Comparison of ENCODE assay signal across 26 mouse cellular contexts in genomic region chr4:21722752-21723334, GRCm38 (mm10). TPM values are rescaled to one million over a fixed set of nuclear protein-coding genes. Genes with fewer than 3 reads are reported as not detected.
DNase-seq lines count a peak whose midpoint lies in the region; ATAC-seq lines count a peak whose summit lies in the region.
"Had no signal": no experiment of that assay in that cellular context is flagged by ENCODE, and none has a peak within 500 bp of the region (broad histone marks: within the 10 kb centered on the region; RNA-seq: fewer than 3 reads in every experiment).

No protein-coding gene starts in this region.

- no peak overlapping the region for H3K9ac ChIP-seq in hindbrain, embryonic 13.5 days
- no peak overlapping the region for H3K9ac ChIP-seq in neural tube, embryonic 12.5 days
- H3K9ac ChIP-seq in neural tube, embryonic 15.5 days (replicated peaks), result no peak overlapping the region

- 43% methylated on average over 7 of the region's 7 CpGs for WGBS in hindbrain, embryonic 10.5 days
- WGBS in hindbrain, embryonic 13.5 days, result 34% methylated on average over 7 of the region's 7 CpGs
- WGBS in neural tube, embryonic 12.5 days, result 48% methylated on average over 7 of the region's 7 CpGs
- 46% methylated on average over 7 of the region's 7 CpGs for WGBS in neural tube, embryonic 15.5 days

- no peak overlapping the region for H3K4me2 ChIP-seq in hindbrain, embryonic 13.5 days
- 0 out of 2 replicates have a peak overlapping the region, but pooled peaks have one; percentile 1 for H3K4me2 ChIP-seq in neural tube, embryonic 12.5 days (replicated peaks)
- H3K4me2 ChIP-seq in neural tube, embryonic 15.5 days, result no peak overlapping the region
- H3K4me2 ChIP-seq: heart, embryonic 11.5 days had no signal

- no peaks in the 10 kb centered on the region for H3K27me3 ChIP-seq in hindbrain, embryonic 10.5 days (ENCODE audit: insufficient read depth, poor library complexity, severe bottlenecking)
- H3K27me3 ChIP-seq in hindbrain, embryonic 13.5 days, result no peaks in the 10 kb centered on the region
- no peaks in the 10 kb centered on the region for H3K27me3 ChIP-seq in neural tube, embryonic 12.5 days (replicated peaks)
- H3K27me3 ChIP-seq in neural tube, embryonic 15.5 days (replicated peaks), result no peaks in the 10 kb centered on the region

- peak overlapping the region; percentile 56 for H3K27ac ChIP-seq in hindbrain, embryonic 10.5 days
- H3K27ac ChIP-seq in hindbrain, embryonic 13.5 days, result no peak overlapping the region
- no peak overlapping the region for H3K27ac ChIP-seq in neural tube, embryonic 12.5 days
- H3K27ac ChIP-seq in neural tube, embryonic 15.5 days (replicated peaks), result no peak overlapping the region

- no peak overlapping the region for H3K4me3 ChIP-seq in hindbrain, embryonic 10.5 days
- no peak overlapping the region for H3K4me3 ChIP-seq in hindbrain, embryonic 13.5 days
- no peak overlapping the region for H3K4me3 ChIP-seq in neural tube, embryonic 12.5 days
- H3K4me3 ChIP-seq in neural tube, embryonic 15.5 days (replicated peaks), result no peak overlapping the region
- H3K4me3 ChIP-seq: erythroblast, embryonic 14.5 days had no signal

- no peak for ATAC-seq in hindbrain, embryonic 13.5 days (ENCODE audit: low FRiP score)
- 0 out of 2 replicates have a peak, but pooled peaks have one; percentile 11 for ATAC-seq in neural tube, embryonic 12.5 days (ENCODE audit: low FRiP score, low read depth)
- no peak for ATAC-seq in neural tube, embryonic 15.5 days (ENCODE audit: low FRiP score)
- ATAC-seq: CD4-positive, CD25-positive, alpha-beta regulatory T cell, adult 4 months; inflammation-experienced regulatory T-cells, adult 6 months had no signal

- H3K36me3 ChIP-seq in hindbrain, embryonic 10.5 days, result no peaks in the 10 kb centered on the region
- no peaks in the 10 kb centered on the region for H3K36me3 ChIP-seq in hindbrain, embryonic 13.5 days
- no peaks in the 10 kb centered on the region for H3K36me3 ChIP-seq in neural tube, embryonic 12.5 days
- H3K36me3 ChIP-seq in neural tube, embryonic 15.5 days, result no peaks in the 10 kb centered on the region

- H3K9me3 ChIP-seq in hindbrain, embryonic 10.5 days, result no peaks in the 10 kb centered on the region
- no peaks in the 10 kb centered on the region for H3K9me3 ChIP-seq in hindbrain, embryonic 13.5 days
- H3K9me3 ChIP-seq in neural tube, embryonic 12.5 days, result no peaks in the 10 kb centered on the region
- H3K9me3 ChIP-seq in neural tube, embryonic 15.5 days (replicated peaks), result no peaks in the 10 kb centered on the region

- intact Hi-C loops in left cerebral cortex, postnatal 4 days (cut with DNase I), result loop anchor here (10.0 kb wide), 1 partner anchor 288 kb away; no protein-coding TSS in a partner anchor

- peak; percentile 30 for DNase-seq in hindbrain, embryonic 10.5 days (ENCODE audit: low spot score)
- peak; percentile 71 for DNase-seq in WW6 (ENCODE audit: low read depth, low spot score)
- no peak for DNase-seq in cerebellum, postnatal 4 days (ENCODE audit: low spot score in 2 of 2)
- DNase-seq in left cerebral cortex, postnatal 4 days, result no peak
- DNase-seq in kidney, postnatal 10 days, result no peak
- DNase-seq: cerebellum, postnatal 10 days; heart, postnatal 14 days; kidney, adult 8-10 months; layer of hippocampus, postnatal 36 days; lung, adult 18-20 months; lung, postnatal 36 days; retina, postnatal 1 day; right cerebral cortex, postnatal 4 days; thymus, postnatal 14 days had no signal

- H3K4me1 ChIP-seq in hindbrain, embryonic 10.5 days (replicated peaks), result peaks cover 7% of the 10 kb centered on the region; the same call in 1 of the 2 replicates
- 0 out of 2 replicates have a peak, but pooled peaks cover 4% of the 10 kb centered on the region for H3K4me1 ChIP-seq in hindbrain, embryonic 13.5 days (replicated peaks)
- H3K4me1 ChIP-seq in neural tube, embryonic 12.5 days, result no peaks in the 10 kb centered on the region
- no peaks in the 10 kb centered on the region for H3K4me1 ChIP-seq in neural tube, embryonic 15.5 days

RNA-seq across cellular contexts. Expression of gene Ccnc, which starts 4.7 kb away (rescaled TPM):
- 59.9 and 65.1 TPM in 2 replicates for polyA plus RNA-seq in hindbrain, embryonic 10.5 days (2016; fragmentation: Nextera tagmentation; extraction: Ambion mirVana)
- 71.0 and 71.8 TPM in 2 replicates for polyA plus RNA-seq in hindbrain, embryonic 13.5 days (2015; fragmentation: Nextera tagmentation; extraction: Ambion mirVana)
- polyA plus RNA-seq in neural tube, embryonic 12.5 days (2016; fragmentation: Nextera tagmentation; extraction: Ambion mirVana), result 67.9 and 71.8 TPM in 2 replicates
- polyA plus RNA-seq in neural tube, embryonic 15.5 days (2015; fragmentation: Nextera tagmentation; extraction: Ambion mirVana), result 65.6 and 67.1 TPM in 2 replicates
- 10 to 100 TPM; 39.0 to 41.9 TPM for total RNA-seq in left cerebral cortex, postnatal 4 days (2021)

RNA-seq across cellular contexts. Expression of gene Prdm13, which starts 37.1 kb away (rescaled TPM):
- polyA plus RNA-seq in hindbrain, embryonic 10.5 days (2016; fragmentation: Nextera tagmentation; extraction: Ambion mirVana), result 1.3 and 5.6 TPM in 2 replicates
- 1.00 and 1.7 TPM in 2 replicates for polyA plus RNA-seq in hindbrain, embryonic 13.5 days (2015; fragmentation: Nextera tagmentation; extraction: Ambion mirVana)
- 12.6 and 13.3 TPM in 2 replicates for polyA plus RNA-seq in neural tube, embryonic 12.5 days (2016; fragmentation: Nextera tagmentation; extraction: Ambion mirVana)
- polyA plus RNA-seq in neural tube, embryonic 15.5 days (2015; fragmentation: Nextera tagmentation; extraction: Ambion mirVana), result 0.18 and 0.24 TPM in 2 replicates
- total RNA-seq in left cerebral cortex, postnatal 4 days (2021), result not detected
- total RNA-seq: gastrocnemius, postnatal 4 days; heart, postnatal 14 days; layer of hippocampus, postnatal 36 days; left cerebral cortex, postnatal 36 days; liver, adult 2 months; neutrophil, adult 5-6 weeks had no signal
- polyA plus RNA-seq: erythroblast, embryonic 14.5 days; heart, embryonic 11.5 days; inflammation-experienced regulatory T-cells, adult 6 months; large intestine, adult 2 months; liver, adult 2 months had no signal

RNA-seq across cellular contexts. Expression of gene Usp45, which starts 44.1 kb away (rescaled TPM):
- 9.3 and 9.4 TPM in 2 replicates for polyA plus RNA-seq in hindbrain, embryonic 10.5 days (2016; fragmentation: Nextera tagmentation; extraction: Ambion mirVana)
- polyA plus RNA-seq in hindbrain, embryonic 13.5 days (2015; fragmentation: Nextera tagmentation; extraction: Ambion mirVana), result 7.6 and 8.2 TPM in 2 replicates
- 8.7 and 10.1 TPM in 2 replicates for polyA plus RNA-seq in neural tube, embryonic 12.5 days (2016; fragmentation: Nextera tagmentation; extraction: Ambion mirVana)
- polyA plus RNA-seq in neural tube, embryonic 15.5 days (2015; fragmentation: Nextera tagmentation; extraction: Ambion mirVana), result 6.3 and 6.4 TPM in 2 replicates
- 10 to 100 TPM; 16.7 to 19.7 TPM for total RNA-seq in left cerebral cortex, postnatal 4 days (2021)

RNA-seq across cellular contexts. Expression of gene Tstd3, which starts 44.2 kb away (rescaled TPM):
- polyA plus RNA-seq in hindbrain, embryonic 10.5 days (2016; fragmentation: Nextera tagmentation; extraction: Ambion mirVana), result 25.7 and 27.3 TPM in 2 replicates
- polyA plus RNA-seq in hindbrain, embryonic 13.5 days (2015; fragmentation: Nextera tagmentation; extraction: Ambion mirVana), result 25.9 and 27.1 TPM in 2 replicates
- polyA plus RNA-seq in neural tube, embryonic 12.5 days (2016; fragmentation: Nextera tagmentation; extraction: Ambion mirVana), result 26.0 and 26.6 TPM in 2 replicates
- 23.8 and 24.5 TPM in 2 replicates for polyA plus RNA-seq in neural tube, embryonic 15.5 days (2015; fragmentation: Nextera tagmentation; extraction: Ambion mirVana)
- total RNA-seq in left cerebral cortex, postnatal 4 days (2021), result 10 to 100 TPM in 1 of 2 experiments, 1 to 10 TPM in 1; 9.9 to 11.6 TPM

Comparison
In these comparisons a context has a peak if more than half of its experiments do, and no peak if none do; other contexts are left out.
1. DNase-seq: peak in hindbrain, embryonic 10.5 days (single experiment) and WW6 (single experiment); none in cerebellum, postnatal 4 days (0 of 2), left cerebral cortex, postnatal 4 days (single experiment) and kidney, postnatal 10 days (single experiment).